25 mouse cellular contexts compared by ENCODE assay signal in the genomic region with DNA sequence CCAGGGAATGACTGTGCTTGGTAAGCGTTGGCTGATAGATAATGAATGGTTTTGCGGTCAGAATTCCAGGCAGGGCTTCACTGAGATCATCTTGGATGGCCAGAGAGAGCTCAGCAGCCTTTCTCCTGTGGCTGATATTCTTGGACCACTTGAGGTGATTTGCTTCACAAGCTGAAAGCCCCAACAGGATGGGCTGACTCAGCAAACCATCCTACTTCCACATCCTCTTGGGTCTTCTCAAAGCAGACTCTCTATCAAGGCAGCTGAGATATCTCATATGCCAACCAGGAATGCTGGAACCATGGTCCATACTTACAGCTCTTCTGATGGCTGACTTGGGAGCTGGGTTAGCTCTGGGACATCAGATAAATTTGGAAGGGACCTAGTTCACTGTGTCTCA.
DNase-seq lines count a peak whose midpoint lies in the region; ATAC-seq and TF ChIP-seq lines count a peak whose summit lies in the region.
"Had no signal": no experiment of that assay in that cellular context is flagged by ENCODE, and none has a peak within 500 bp of the region (broad histone marks: within the 10 kb centered on the region; RNA-seq: fewer than 3 reads in every experiment).

No protein-coding gene starts in this region.

- no peak overlapping the region for H3K9ac ChIP-seq in CH12.LX (ENCODE audit: insufficient read depth, low read depth)
- H3K9ac ChIP-seq in kidney, embryonic 16.5 days (replicated peaks; ENCODE audit: low read length) = no peak overlapping the region
- H3K9ac ChIP-seq: embryonic facial prominence, embryonic 12.5 days; embryonic facial prominence, embryonic 15.5 days; forebrain, postnatal 0 days; heart, embryonic 13.5 days; hindbrain, embryonic 14.5 days had no signal

- H3K27ac ChIP-seq in CH12.LX (ENCODE audit: insufficient read depth, low read depth) = no peak overlapping the region
- no peak overlapping the region for H3K27ac ChIP-seq in kidney, embryonic 16.5 days (ENCODE audit: low read length)
- H3K27ac ChIP-seq: embryonic facial prominence, embryonic 12.5 days; embryonic facial prominence, embryonic 15.5 days; gastrocnemius, adult 2 months; heart, adult 2 months; heart, embryonic 10.5 days; heart, embryonic 13.5 days; hindbrain, embryonic 14.5 days; hindbrain, postnatal 0 days had no signal

- TF ChIP-seq CTCF in CH12.LX (conservative IDR thresholded peaks at IDR 0.05 in 1 of 2, IDR thresholded peaks at IDR 0.05 in 1 of 2; ENCODE audit: low read depth in 2 of 2, low read length in 2 of 2) = no peak

- no peaks in the 10 kb centered on the region for H3K27me3 ChIP-seq in CH12.LX (replicated peaks)
- H3K27me3 ChIP-seq in kidney, embryonic 16.5 days (ENCODE audit: insufficient read depth, low read length) = no peaks in the 10 kb centered on the region
- H3K27me3 ChIP-seq: embryonic facial prominence, embryonic 12.5 days; embryonic facial prominence, embryonic 15.5 days; heart, embryonic 13.5 days; Patski had no signal

- TF ChIP-seq RAD21 in CH12.LX (IDR thresholded peaks at IDR 0.05; ENCODE audit: low read depth, low read length) = no peak

- no peaks in the 10 kb centered on the region for H3K79me2 ChIP-seq in CH12.LX (replicated peaks; ENCODE audit: control insufficient read depth, extremely low read depth, insufficient read depth, poor library complexity, severe bottlenecking)

- 81% methylated on average over 2 of the region's 2 CpGs for WGBS in kidney, embryonic 16.5 days

- H3K4me3 ChIP-seq in CH12.LX (replicated peaks in 1 of 3; ENCODE audit: low read depth in 2 of 3, low read length in 2 of 3, poor library complexity in 1 of 3) = no peak overlapping the region
- H3K4me3 ChIP-seq in kidney, embryonic 16.5 days (ENCODE audit: low read length) = no peak overlapping the region
- H3K4me3 ChIP-seq: embryonic facial prominence, embryonic 12.5 days; embryonic facial prominence, embryonic 15.5 days; gastrocnemius, adult 2 months; heart, adult 2 months; heart, embryonic 10.5 days; heart, embryonic 13.5 days had no signal

- dilution Hi-C loops in CH12.LX (cut with MboI; ENCODE audit: extremely low pct_ligation_motif_present, extremely low pct_unique_long_range_greater_than_20kb, low sequenced_read_pairs) = no loop called here

- H3K36me3 ChIP-seq in CH12.LX (replicated peaks in 1 of 2; ENCODE audit: control insufficient read depth in 1 of 2, insufficient read depth in 1 of 2, low read length in 1 of 2) = no peaks in the 10 kb centered on the region
- no peaks in the 10 kb centered on the region for H3K36me3 ChIP-seq in kidney, embryonic 16.5 days (ENCODE audit: insufficient read depth, low read length)
- H3K36me3 ChIP-seq: embryonic facial prominence, embryonic 12.5 days; embryonic facial prominence, embryonic 15.5 days; G1E; heart, embryonic 10.5 days; heart, embryonic 13.5 days had no signal

- H3K9me3 ChIP-seq in CH12.LX (replicated peaks; ENCODE audit: low read length) = no peaks in the 10 kb centered on the region
- H3K9me3 ChIP-seq in kidney, embryonic 16.5 days (ENCODE audit: low read length) = no peaks in the 10 kb centered on the region
- H3K9me3 ChIP-seq: embryonic facial prominence, embryonic 12.5 days; embryonic facial prominence, embryonic 15.5 days; heart, embryonic 10.5 days; heart, embryonic 13.5 days had no signal

- peaks cover 0 to 18% of the 10 kb centered on the region in 2 experiments; a peak in 2 of 4 replicates for H3K4me1 ChIP-seq in CH12.LX (ENCODE audit: control insufficient read depth in 1 of 2, insufficient read depth in 2 of 2)
- H3K4me1 ChIP-seq in kidney, embryonic 16.5 days (ENCODE audit: insufficient read depth, low read length) = no peaks in the 10 kb centered on the region
- H3K4me1 ChIP-seq: embryonic facial prominence, embryonic 12.5 days; embryonic facial prominence, embryonic 15.5 days; heart, embryonic 10.5 days; heart, embryonic 13.5 days had no signal

- peak; percentile 30 for DNase-seq in adrenal gland, adult 2 months
- no peak for DNase-seq in adrenal gland, postnatal 36 days
- DNase-seq in CH12.LX (ENCODE audit: extremely low read depth) = no peak
- DNase-seq in induced T-regulatory cell, adult 2 months (ENCODE audit: low read depth) = peak; percentile 53
- no peak for DNase-seq in cerebellum, adult 9-11 months
- DNase-seq: adrenal gland, postnatal 14 days; cerebellum, adult 11-12 months; cerebellum, adult 8-10 months; cerebellum, postnatal 14 days; forebrain, postnatal 0 days; gastrocnemius, adult 2 months; gastrocnemius, postnatal 14 days; heart, adult 2 months; heart, postnatal 14 days; heart, postnatal 4 days had no signal

- TF ChIP-seq EP300 in CH12.LX (IDR thresholded peaks at IDR 0.05; ENCODE audit: low read length) = no peak

- no peak for ATAC-seq in kidney, embryonic 16.5 days (ENCODE audit: low FRiP score, low TSS enrichment)
- ATAC-seq: forebrain, embryonic 14.5 days; forebrain, postnatal 0 days; hindbrain, postnatal 0 days; Patski had no signal

- in situ Hi-C loops in CH12.LX (cut with MboI; ENCODE audit: low pct_ligation_motif_present, low pct_unique_long_range_greater_than_20kb, low sequenced_read_pairs) = no loop called here

- H3K4me2 ChIP-seq in CH12.LX (ENCODE audit: insufficient read depth, low read depth, poor library complexity, severe bottlenecking) = no peak overlapping the region
- H3K4me2 ChIP-seq in kidney, embryonic 16.5 days (replicated peaks; ENCODE audit: low read depth, low read length) = no peak overlapping the region
- H3K4me2 ChIP-seq: embryonic facial prominence, embryonic 12.5 days; embryonic facial prominence, embryonic 15.5 days; heart, embryonic 13.5 days; hindbrain, embryonic 14.5 days had no signal

- TF ChIP-seq POLR2A in CH12.LX (IDR thresholded peaks at IDR 0.05; ENCODE audit: low read depth, low read length) = no peak

TF ChIP-seq in CH12.LX, 34 proteins besides CTCF, POLR2A, EP300 and RAD21:
- TF ChIP-seq ZC3H11A (IDR thresholded peaks at IDR 0.05; ENCODE audit: low read depth, low read length) (no peak), MAFK (IDR thresholded peaks at IDR 0.05; ENCODE audit: insufficient replicate concordance, low read length) (peak; percentile 83), JUN (IDR thresholded peaks at IDR 0.05; ENCODE audit: insufficient read depth, low read depth, low read length) (no peak)

Comparison
In these comparisons a context has a peak if more than half of its experiments do, and no peak if none do; other contexts are left out.
1. DNase-seq: peak in adrenal gland, adult 2 months (single experiment) and induced T-regulatory cell, adult 2 months (single experiment); none in adrenal gland, postnatal 36 days (0 of 2), CH12.LX (single experiment) and cerebellum, adult 9-11 months (single experiment).